Comparison of ENCODE assay signal across 11 mouse cellular contexts in the genomic region with DNA sequence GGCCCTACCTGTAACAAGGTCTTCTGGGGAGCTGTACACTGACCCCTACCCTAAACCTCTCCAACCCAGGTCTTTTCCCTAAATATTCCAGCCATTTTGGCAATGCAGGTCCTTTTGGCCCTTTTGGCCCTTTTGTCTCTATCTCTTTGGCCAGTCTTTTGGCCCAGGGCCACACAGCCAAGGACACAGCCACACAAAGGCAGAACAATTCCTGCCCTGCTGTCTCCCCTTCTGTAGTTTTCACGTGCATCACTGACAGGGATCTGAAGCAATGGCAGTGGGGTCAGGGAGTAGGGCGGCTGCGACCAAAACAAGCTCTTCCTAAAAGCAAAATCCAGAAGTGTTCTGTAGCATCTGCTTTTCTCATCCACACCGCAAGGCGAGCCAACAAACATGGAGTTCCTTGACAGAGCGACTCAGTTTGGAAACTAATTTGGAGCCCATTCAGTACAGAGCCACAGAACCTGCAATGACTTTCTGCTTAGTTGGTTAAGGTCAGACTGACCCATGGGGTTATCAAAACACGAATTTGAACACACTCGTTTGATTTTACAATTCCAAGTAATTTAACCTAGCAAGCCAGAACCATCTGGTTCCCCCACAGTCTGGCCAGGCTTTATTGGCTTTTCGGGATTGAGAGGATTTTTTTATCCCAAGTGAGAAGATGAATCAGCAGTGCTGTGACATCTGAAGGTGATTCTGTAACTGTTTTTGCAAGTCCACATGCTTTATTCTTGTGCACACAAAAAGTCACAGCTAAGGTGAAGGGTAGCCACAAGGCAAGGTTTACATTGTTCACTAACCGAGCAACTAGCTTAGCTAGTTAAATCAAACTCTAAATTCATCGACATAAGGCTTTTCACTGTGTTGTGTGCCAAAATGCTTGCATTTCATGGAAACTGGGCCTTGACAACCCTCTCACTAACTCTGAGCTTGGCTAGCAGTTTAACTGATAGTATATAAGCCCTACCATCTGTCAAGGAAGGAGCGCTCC. TPM values are rescaled to one million over a fixed set of nuclear protein-coding genes. Genes with fewer than 3 reads are reported as not detected.
A peak's percentile ranks its signal among the peaks of the same experiment; 100 is the strongest.
DNase-seq lines count a peak whose midpoint lies in the region; ATAC-seq and TF ChIP-seq lines count a peak whose summit lies in the region.
"Had no signal": no experiment of that assay in that cellular context is flagged by ENCODE, and none has a peak within 500 bp of the region (broad histone marks: within the 10 kb centered on the region; RNA-seq: fewer than 3 reads in every experiment).

No protein-coding gene starts in this region.

- DNase-seq in kidney, adult 11 months = no peak
- DNase-seq in cerebellum, adult 9-10 months = peak; percentile 36
- peak; percentile 17 to 40 for DNase-seq in gastrocnemius, postnatal 36 days
- peak; percentile 9 for DNase-seq in ovary, postnatal 14 days (ENCODE audit: low spot score)
- no peak for DNase-seq in lung, adult 2 months
- DNase-seq in urinary bladder, adult 18-20 months (ENCODE audit: low spot score in 2 of 2) = no peak
- DNase-seq in kidney, postnatal 14 days = no peak
- DNase-seq: kidney, adult 9 months had no signal

- 37% methylated on average over 12 of the region's 12 CpGs for WGBS in kidney, embryonic 15.5 days
- WGBS in lung, adult 2 months = 68% methylated on average over 12 of the region's 12 CpGs

- no peak for TF ChIP-seq CTCF in lung, adult 2 months (IDR thresholded peaks at IDR 0.05; ENCODE audit: insufficient read depth, low read length)

- no peak overlapping the region for H3K27ac ChIP-seq in kidney, embryonic 15.5 days
- H3K27ac ChIP-seq: embryonic facial prominence, embryonic 12.5 days had no signal

- 0 out of 2 replicates have a peak, but pooled peaks cover 6% of the 10 kb centered on the region for H3K4me1 ChIP-seq in kidney, embryonic 15.5 days
- no peaks in the 10 kb centered on the region for H3K4me1 ChIP-seq in lung, adult 2 months (ENCODE audit: control insufficient read depth, insufficient read depth, low read length)
- H3K4me1 ChIP-seq: embryonic facial prominence, embryonic 12.5 days had no signal

- no peaks in the 10 kb centered on the region for H3K36me3 ChIP-seq in kidney, embryonic 15.5 days
- H3K36me3 ChIP-seq: embryonic facial prominence, embryonic 12.5 days had no signal

- no peak overlapping the region for H3K4me2 ChIP-seq in kidney, embryonic 15.5 days
- H3K4me2 ChIP-seq: embryonic facial prominence, embryonic 12.5 days had no signal

- intact Hi-C loops in gastrocnemius, postnatal 36 days (cut with DNase I) = no loop called here

- H3K4me3 ChIP-seq in kidney, embryonic 15.5 days (replicated peaks) = no peak overlapping the region
- no peak overlapping the region for H3K4me3 ChIP-seq in lung, adult 2 months (replicated peaks; ENCODE audit: extremely low read depth, low read depth, low read length)
- H3K4me3 ChIP-seq: embryonic facial prominence, embryonic 12.5 days; myocyte had no signal

- no peaks in the 10 kb centered on the region for H3K9me3 ChIP-seq in kidney, embryonic 15.5 days (replicated peaks)
- H3K9me3 ChIP-seq: embryonic facial prominence, embryonic 12.5 days had no signal

- peak; percentile 36; the same call in 1 of the 2 replicates for ATAC-seq in kidney, embryonic 15.5 days (replicated peaks; ENCODE audit: low FRiP score)

- TF ChIP-seq POLR2A in lung, adult 2 months (IDR thresholded peaks at IDR 0.05; ENCODE audit: borderline replicate concordance, extremely low read depth, low read depth, low read length) = no peak

- H3K27me3 ChIP-seq in kidney, embryonic 15.5 days = no peaks in the 10 kb centered on the region
- H3K27me3 ChIP-seq: embryonic facial prominence, embryonic 12.5 days had no signal

- no peak overlapping the region for H3K9ac ChIP-seq in kidney, embryonic 15.5 days
- H3K9ac ChIP-seq: embryonic facial prominence, embryonic 12.5 days had no signal

RNA-seq across cellular contexts. Expression of gene Fbxl13, which starts 36.8 kb away (rescaled TPM):
- 0.22 and 0.42 TPM in 2 replicates for polyA plus RNA-seq in kidney, embryonic 15.5 days (2015; fragmentation: Nextera tagmentation; extraction: Ambion mirVana)
- total RNA-seq in gastrocnemius, postnatal 36 days (2021) = under 1 TPM in 1 of 2 experiments, not detected in 1; 0.12 TPM
- polyA plus RNA-seq in lung, adult 2 months (2012; rRNA removed) = 1.3 and 1.8 TPM in 2 replicates

RNA-seq across cellular contexts. Expression of gene Armc10, which starts 37.0 kb away (rescaled TPM):
- polyA plus RNA-seq in kidney, embryonic 15.5 days (2015; fragmentation: Nextera tagmentation; extraction: Ambion mirVana) = 50.8 and 52.5 TPM in 2 replicates
- total RNA-seq in gastrocnemius, postnatal 36 days (2021) = 1 to 10 TPM; 2.6 to 4.3 TPM
- polyA plus RNA-seq in lung, adult 2 months (2012; rRNA removed) = 34.3 and 59.7 TPM in 2 replicates

Comparison
In these comparisons a context has a peak if more than half of its experiments do, and no peak if none do; other contexts are left out.
1. DNase-seq: peak in cerebellum, adult 9-10 months (single experiment), gastrocnemius, postnatal 36 days (2 of 2) and ovary, postnatal 14 days (single experiment); none in kidney, adult 11 months (single experiment), lung, adult 2 months (single experiment), urinary bladder, adult 18-20 months (0 of 2) and kidney, postnatal 14 days (single experiment).